Mouse (Mus musculus) frontal cortex, postnatal 36 days (tissue): ENCODE results near the gene Fam217b.

Experiments used
- DNase-seq, 2 experiments: peaks; one replicate each; pipeline ENCODE4 v3.0.0; 2022; ENCODE audit warnings: low spot score in 2 of 2

Fam217b gene

GRCm38 (mm10) chr2:178437311-178437710 lies 23.0 kb downstream of the Fam217b start:
- peak in 1 of 2 experiments; percentile 24 for DNase-seq

GRCm38 (mm10) chr2:178449386-178449785 lies 35.1 kb downstream of the Fam217b start:
- no peak for DNase-seq

- no peak for DNase-seq
These were observed 35.9 kb downstream of the Fam217b start for GRCm38 (mm10) chr2:178450236-178450635.

- DNase-seq, result no peak
These were observed 36.6 kb downstream of the Fam217b start for GRCm38 (mm10) chr2:178450961-178451360.

GRCm38 (mm10) chr2:178454664-178455516 lies 40.6 kb downstream of the Fam217b start:
- DNase-seq, result no peak

- DNase-seq, result no peak
These were observed 43.1 kb downstream of the Fam217b start for GRCm38 (mm10) chr2:178457414-178457813.

GRCm38 (mm10) chr2:178460353-178460752 lies 46.0 kb downstream of the Fam217b start:
- DNase-seq, result no peak

GRCm38 (mm10) chr2:178471546-178472480 lies 57.5 kb downstream of the Fam217b start:
- no peak for DNase-seq

GRCm38 (mm10) chr2:178473916-178474315 lies 59.6 kb downstream of the Fam217b start:
- no peak for DNase-seq
